Mouse (Mus musculus): Measurements from ENCODE around the gene Wdr17.

Gene Wdr17

GRCm38 (mm10) chr8:54886987-54887785 is at the start of gene Wdr17:
Gene Wdr17, minus strand, starts transcription at chr8:54887184.
- DNase-seq (ENCODE audit: low read depth, low spot score): no peak

GRCm38 (mm10) chr8:54932306-54932705 is 45.3 kb upstream of the Wdr17 start:
- DNase-seq (ENCODE audit: low read depth, low spot score): no peak

- DNase-seq (ENCODE audit: low read depth, low spot score): no peak
Observed at GRCm38 (mm10) chr8:54924936-54925335, 38.0 kb upstream of the Wdr17 start.

- no peak for DNase-seq (ENCODE audit: low read depth, low spot score)
Observed at GRCm38 (mm10) chr8:54922160-54922855, 35.3 kb upstream of the Wdr17 start.

- no peak for DNase-seq (ENCODE audit: low read depth, low spot score)
Observed at GRCm38 (mm10) chr8:54917710-54918109, 30.7 kb upstream of the Wdr17 start.

GRCm38 (mm10) chr8:54912891-54913290 is 25.9 kb upstream of the Wdr17 start:
- DNase-seq (ENCODE audit: low read depth, low spot score): no peak

GRCm38 (mm10) chr8:54899444-54899843 is 12.5 kb upstream of the Wdr17 start:
- DNase-seq (ENCODE audit: low read depth, low spot score): no peak

GRCm38 (mm10) chr8:54894637-54895322 is 7.8 kb upstream of the Wdr17 start:
- DNase-seq (ENCODE audit: low read depth, low spot score): no peak

GRCm38 (mm10) chr8:54894180-54894579 is 7.2 kb upstream of the Wdr17 start:
- DNase-seq (ENCODE audit: low read depth, low spot score): no peak

- no peak for DNase-seq (ENCODE audit: low read depth, low spot score)
Observed at GRCm38 (mm10) chr8:54886560-54886959, 424 bp downstream of the Wdr17 start.

GRCm38 (mm10) chr8:54876458-54876857 is 10.5 kb downstream of the Wdr17 start:
- DNase-seq (ENCODE audit: low read depth, low spot score): no peak

GRCm38 (mm10) chr8:54864761-54865064 is 22.3 kb downstream of the Wdr17 start:
- DNase-seq (ENCODE audit: low read depth, low spot score): no peak

- DNase-seq (ENCODE audit: low read depth, low spot score): no peak
Observed at GRCm38 (mm10) chr8:54864038-54864760, 22.8 kb downstream of the Wdr17 start.

- no peak for DNase-seq (ENCODE audit: low read depth, low spot score)
Observed at GRCm38 (mm10) chr8:54836029-54836959, 50.7 kb downstream of the Wdr17 start.

GRCm38 (mm10) chr8:54829794-54830426 is 57.1 kb downstream of the Wdr17 start:
- no peak for DNase-seq (ENCODE audit: low read depth, low spot score)

GRCm38 (mm10) chr8:54827974-54828373 is 59.0 kb downstream of the Wdr17 start:
- DNase-seq (ENCODE audit: low read depth, low spot score): no peak

GRCm38 (mm10) chr8:54822956-54823355 is 64.0 kb downstream of the Wdr17 start:
- DNase-seq (ENCODE audit: low read depth, low spot score): no peak

GRCm38 (mm10) chr8:54818651-54819050 is 68.3 kb downstream of the Wdr17 start:
- DNase-seq (ENCODE audit: low read depth, low spot score): no peak

- no peak for DNase-seq (ENCODE audit: low read depth, low spot score)
Observed at GRCm38 (mm10) chr8:54808217-54808616, 78.8 kb downstream of the Wdr17 start.

GRCm38 (mm10) chr8:54806173-54806572 is 80.8 kb downstream of the Wdr17 start:
- no peak for DNase-seq (ENCODE audit: low read depth, low spot score)

Measured in embryo, embryonic 11.5 days (tissue).